37 mouse cellular contexts compared by ENCODE assay signal in the genomic region with DNA sequence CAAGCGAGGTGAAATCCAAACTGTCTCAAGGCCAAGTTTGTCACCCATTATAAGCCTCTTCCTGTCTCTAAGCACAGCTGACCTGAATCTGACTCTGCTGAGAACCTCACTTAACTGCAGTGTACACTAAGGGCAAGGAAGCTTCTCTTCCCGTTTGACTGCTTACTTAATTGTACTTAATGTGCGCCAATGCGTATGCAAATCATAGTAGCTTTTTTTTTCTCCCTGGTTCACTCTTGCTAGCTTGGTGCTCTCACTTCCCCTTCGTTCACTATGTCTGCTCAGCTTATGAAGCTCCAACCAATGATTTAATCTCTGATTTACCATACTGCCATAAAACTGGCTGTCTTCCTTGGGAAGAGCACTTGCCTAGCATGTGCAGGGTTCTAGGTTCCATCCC. TPM values are rescaled to one million over a fixed set of nuclear protein-coding genes. Genes with fewer than 3 reads are reported as not detected.
DNase-seq lines count a peak whose midpoint lies in the region; ATAC-seq and TF ChIP-seq lines count a peak whose summit lies in the region.
"Had no signal": no experiment of that assay in that cellular context is flagged by ENCODE, and none has a peak within 500 bp of the region (broad histone marks: within the 10 kb centered on the region; RNA-seq: fewer than 3 reads in every experiment).

No protein-coding gene starts in this region.

- TF ChIP-seq RAD21 in MEL (IDR thresholded peaks at IDR 0.05; ENCODE audit: low read depth, low read length): no peak

- H3K9ac ChIP-seq in MEL (ENCODE audit: control insufficient read depth, low read depth, low read length, poor library complexity, severe bottlenecking): no peak overlapping the region
- H3K9ac ChIP-seq: embryonic facial prominence, embryonic 12.5 days; heart, embryonic 12.5 days; hindbrain, embryonic 13.5 days; kidney, embryonic 15.5 days; limb, embryonic 15.5 days; liver, embryonic 15.5 days; lung, embryonic 15.5 days; midbrain, embryonic 15.5 days had no signal

- H3K9me3 ChIP-seq in MEL (replicated peaks; ENCODE audit: insufficient read depth, low read length): no peaks in the 10 kb centered on the region
- H3K9me3 ChIP-seq: embryonic facial prominence, embryonic 12.5 days; heart, embryonic 12.5 days; hindbrain, embryonic 13.5 days; kidney, embryonic 15.5 days; limb, embryonic 10.5 days; limb, embryonic 15.5 days; liver, embryonic 15.5 days; lung, embryonic 15.5 days; midbrain, embryonic 10.5 days; midbrain, embryonic 15.5 days had no signal

- no peaks in the 10 kb centered on the region; the same call in 1 of the 2 replicates for H3K4me1 ChIP-seq in spleen, adult 2 months (ENCODE audit: control insufficient read depth, insufficient read depth, insufficient read length)
- peaks cover 9 to 13% of the 10 kb centered on the region in 2 experiments for H3K4me1 ChIP-seq in MEL (ENCODE audit: control insufficient read depth in 1 of 2, insufficient read depth in 2 of 2, low read length in 2 of 2)
- H3K4me1 ChIP-seq: embryonic facial prominence, embryonic 12.5 days; heart, embryonic 12.5 days; hindbrain, embryonic 13.5 days; kidney, embryonic 15.5 days; limb, embryonic 10.5 days; limb, embryonic 15.5 days; liver, embryonic 15.5 days; lung, embryonic 15.5 days; midbrain, embryonic 10.5 days; midbrain, embryonic 15.5 days had no signal

- TF ChIP-seq CTCF in spleen, adult 2 months (IDR thresholded peaks at IDR 0.05; ENCODE audit: extremely low read depth, insufficient read depth, insufficient read length, insufficient replicate concordance): no peak
- no peak for TF ChIP-seq CTCF in MEL (IDR thresholded peaks at IDR 0.05 in 2 of 3, conservative IDR thresholded peaks at IDR 0.05 in 1 of 3; ENCODE audit: control insufficient read depth in 1 of 3, insufficient read depth in 1 of 3, low read depth in 2 of 3, low read length in 3 of 3, poor library complexity in 1 of 3, severe bottlenecking in 1 of 3)
- TF ChIP-seq CTCF in layer of hippocampus, adult 2 months (conservative IDR thresholded peaks at IDR 0.05): no peak

- ATAC-seq in megakaryocyte, adult 5-6 weeks (ENCODE audit: poor library complexity, severe bottlenecking): peak; percentile 76
- ATAC-seq: forebrain, embryonic 14.5 days; intestine, embryonic 16.5 days; midbrain, embryonic 15.5 days had no signal

- DNase-seq in spleen, adult 2 months (ENCODE audit: low read depth in 1 of 2, low spot score in 2 of 2): peak; percentile 34 to 54
- no peak for DNase-seq in spleen, adult 12 weeks (ENCODE audit: low spot score)
- DNase-seq in MEL (ENCODE audit: low read depth, low spot score): peak; percentile 53
- no peak for DNase-seq in layer of hippocampus, adult 2 months (ENCODE audit: low spot score in 2 of 2)
- no peak for DNase-seq in left cerebral cortex, adult 18-20 months (ENCODE audit: low spot score in 2 of 2)
- DNase-seq in c-Kit-positive CD71-positive TER-119-positive erythroid progenitor cells, embryonic 14.5 days (ENCODE audit: low spot score): no peak
- DNase-seq: adrenal gland, postnatal 25 days; cerebellum, adult 2 months; cerebellum, postnatal 25 days; embryo, embryonic 11 days; gastrocnemius, postnatal 14 days; heart, adult 2 months; heart, postnatal 4 days; kidney, postnatal 25 days; right cerebral cortex, postnatal 4 days; thymus, adult 18-20 months; thymus, postnatal 25 days had no signal

- no peak for TF ChIP-seq POLR2A in spleen, adult 2 months (IDR thresholded peaks at IDR 0.05; ENCODE audit: low read depth, low read length)
- TF ChIP-seq POLR2A in MEL (IDR thresholded peaks at IDR 0.05; ENCODE audit: control insufficient read depth in 1 of 2, insufficient read depth in 1 of 2, low read depth in 1 of 2, low read length in 2 of 2, poor library complexity in 1 of 2): no peak

- no peaks in the 10 kb centered on the region for H3K79me2 ChIP-seq in MEL (ENCODE audit: control insufficient read depth, insufficient read depth, low read length, poor library complexity)

- WGBS in spleen, adult 2 months: 23% methylated on average over 5 of the region's 5 CpGs

- no peaks in the 10 kb centered on the region for H3K27me3 ChIP-seq in spleen, adult 2 months (ENCODE audit: control insufficient read depth, insufficient read depth, low read length)
- H3K27me3 ChIP-seq in MEL (ENCODE audit: control insufficient read depth in 1 of 2, insufficient read depth in 2 of 2, low read length in 2 of 2): no peaks in the 10 kb centered on the region; a peak in 1 of 4 replicates
- H3K27me3 ChIP-seq: embryonic facial prominence, embryonic 12.5 days; heart, embryonic 12.5 days; hindbrain, embryonic 13.5 days; kidney, embryonic 15.5 days; limb, embryonic 15.5 days; liver, embryonic 15.5 days; lung, embryonic 15.5 days; midbrain, embryonic 15.5 days had no signal

- no peak for TF ChIP-seq EP300 in MEL (IDR thresholded peaks at IDR 0.05; ENCODE audit: low read depth in 1 of 2, low read length in 2 of 2)

- H3K27ac ChIP-seq in spleen, adult 2 months (ENCODE audit: insufficient read depth, low read length): peak overlapping the region; percentile 47
- H3K27ac ChIP-seq in MEL (ENCODE audit: control insufficient read depth, low read depth, low read length): no peak overlapping the region
- H3K27ac ChIP-seq in layer of hippocampus, adult 2 months: no peak overlapping the region
- H3K27ac ChIP-seq: embryonic facial prominence, embryonic 12.5 days; heart, adult 2 months; hindbrain, embryonic 13.5 days; kidney, embryonic 15.5 days; limb, embryonic 10.5 days; limb, embryonic 15.5 days; liver, embryonic 15.5 days; lung, embryonic 15.5 days; macrophage; midbrain, embryonic 10.5 days; midbrain, embryonic 15.5 days; stomach, postnatal 0 days had no signal

- H3K36me3 ChIP-seq in spleen, adult 2 months (ENCODE audit: control insufficient read depth, insufficient read depth, low read length): no peaks in the 10 kb centered on the region
- H3K36me3 ChIP-seq in MEL (ENCODE audit: control insufficient read depth in 1 of 2, insufficient read depth in 2 of 2, low read length in 2 of 2): peaks cover 0 to 14% of the 10 kb centered on the region in 2 experiments; a peak in 2 of 4 replicates
- H3K36me3 ChIP-seq: embryonic facial prominence, embryonic 12.5 days; heart, embryonic 12.5 days; hindbrain, embryonic 13.5 days; kidney, embryonic 15.5 days; limb, embryonic 10.5 days; limb, embryonic 15.5 days; liver, embryonic 15.5 days; lung, embryonic 15.5 days; midbrain, embryonic 10.5 days; midbrain, embryonic 15.5 days had no signal

- H3K4me3 ChIP-seq in spleen, adult 2 months (ENCODE audit: extremely low read depth, insufficient read depth, insufficient read length): no peak overlapping the region
- H3K4me3 ChIP-seq in MEL (ENCODE audit: control insufficient read depth in 1 of 2, insufficient read depth in 1 of 2, low read depth in 2 of 2, low read length in 2 of 2): peak overlapping the region in 1 of 2 experiments; percentile 24; a peak in 1 of 4 replicates
- H3K4me3 ChIP-seq in layer of hippocampus, adult 2 months: no peak overlapping the region
- H3K4me3 ChIP-seq: embryonic facial prominence, embryonic 12.5 days; heart, adult 2 months; heart, embryonic 12.5 days; hindbrain, embryonic 13.5 days; kidney, embryonic 15.5 days; limb, embryonic 10.5 days; limb, embryonic 15.5 days; liver, embryonic 15.5 days; lung, embryonic 15.5 days; midbrain, embryonic 10.5 days; midbrain, embryonic 15.5 days had no signal

TF ChIP-seq in MEL, 35 proteins besides CTCF, POLR2A, EP300 and RAD21:
- TF ChIP-seq MYC (IDR thresholded peaks at IDR 0.05; ENCODE audit: low read depth, low read length) (no peak), ZNF384 (IDR thresholded peaks at IDR 0.05; ENCODE audit: low read depth, low read length) (peak; percentile 83)

RNA-seq across cellular contexts. Expression of gene Tcaim, which starts 20.1 kb away (rescaled TPM):
- 1.8 and 1.9 TPM in 2 replicates for polyA plus RNA-seq in spleen, adult 2 months (2012; rRNA removed)
- total RNA-seq in MEL (2012; rRNA removed): 2.7 and 4.0 TPM in 2 replicates
- 1 to 10 TPM in 1 of 2 experiments, not detected in 1; 3.6 TPM for polyA plus RNA-seq in MEL (2012; ENCODE audit: insufficient read depth in 1 of 2, insufficient read length in 2 of 2, low read depth in 1 of 2, low replicate concordance in 2 of 2, missing spikeins in 1 of 2)
- total RNA-seq in megakaryocyte, adult 5-6 weeks (2015): 2.3 and 4.6 TPM in 2 replicates
- 4.3 and 6.5 TPM in 2 replicates for total RNA-seq in megakaryocyte, adult 5-6 weeks (2017)
- 10 to 100 TPM; 20.5 to 22.1 TPM for total RNA-seq in layer of hippocampus, adult 2 months (2021)
- total RNA-seq in left cerebral cortex, adult 18-20 months (2021): 10 to 100 TPM; 16.8 to 17.7 TPM

RNA-seq across cellular contexts. Expression of gene Topaz1, which starts 38.1 kb away (rescaled TPM):
- polyA plus RNA-seq in spleen, adult 2 months (2012; rRNA removed): not detected in 2 replicates
- total RNA-seq in MEL (2012; rRNA removed): not detected in 2 replicates
- polyA plus RNA-seq in MEL (2012; ENCODE audit: insufficient read depth in 1 of 2, insufficient read length in 2 of 2, low read depth in 1 of 2, low replicate concordance in 2 of 2, missing spikeins in 1 of 2): not detected
- not detected in 2 replicates for total RNA-seq in megakaryocyte, adult 5-6 weeks (2015)
- not detected in 2 replicates for total RNA-seq in megakaryocyte, adult 5-6 weeks (2017)
- total RNA-seq in layer of hippocampus, adult 2 months (2021): not detected
- not detected for total RNA-seq in left cerebral cortex, adult 18-20 months (2021)
- total RNA-seq: adrenal gland, postnatal 25 days; gastrocnemius, postnatal 14 days; heart, adult 2 months; heart, postnatal 4 days; layer of hippocampus, adult 18-20 months; layer of hippocampus, postnatal 25 days had no signal
- polyA plus RNA-seq: brain, embryonic 14.5 days; embryonic facial prominence, embryonic 12.5 days; forebrain, embryonic 14.5 days; heart, adult 2 months; heart, embryonic 12.5 days; heart, postnatal 0 days; hindbrain, embryonic 13.5 days; intestine, embryonic 16.5 days; kidney, embryonic 15.5 days; limb, embryonic 15.5 days; macrophage; midbrain, embryonic 10.5 days; midbrain, embryonic 15.5 days; neural tube, embryonic 11.5 days; stomach, postnatal 0 days had no signal

RNA-seq across cellular contexts. Expression of gene Gm35549, which starts 58.6 kb away (rescaled TPM):
- polyA plus RNA-seq in spleen, adult 2 months (2012; rRNA removed): not detected in 2 replicates
- not detected in 2 replicates for total RNA-seq in MEL (2012; rRNA removed)
- polyA plus RNA-seq in MEL (2012; ENCODE audit: insufficient read depth in 1 of 2, insufficient read length in 2 of 2, low read depth in 1 of 2, low replicate concordance in 2 of 2, missing spikeins in 1 of 2): under 1 TPM in 1 of 2 experiments, not detected in 1; 0.31 TPM
- total RNA-seq in megakaryocyte, adult 5-6 weeks (2015): not detected in 2 replicates
- not detected in 2 replicates for total RNA-seq in megakaryocyte, adult 5-6 weeks (2017)
- not detected for total RNA-seq in layer of hippocampus, adult 2 months (2021)
- not detected for total RNA-seq in left cerebral cortex, adult 18-20 months (2021)
- total RNA-seq: adrenal gland, postnatal 25 days; gastrocnemius, postnatal 14 days; heart, adult 2 months; heart, postnatal 4 days; layer of hippocampus, adult 18-20 months; layer of hippocampus, postnatal 25 days had no signal
- polyA plus RNA-seq: brain, embryonic 14.5 days; cerebellum, adult 2 months; heart, adult 2 months; heart, embryonic 12.5 days; intestine, embryonic 16.5 days; liver, embryonic 15.5 days; macrophage; midbrain, embryonic 10.5 days had no signal

Comparison
In these comparisons a context has a peak if more than half of its experiments do, and no peak if none do; other contexts are left out.
1. DNase-seq: peak in spleen, adult 2 months (2 of 2) and MEL (single experiment); none in spleen, adult 12 weeks (single experiment), layer of hippocampus, adult 2 months (0 of 2), left cerebral cortex, adult 18-20 months (0 of 2) and c-Kit-positive CD71-positive TER-119-positive erythroid progenitor cells, embryonic 14.5 days (single experiment).